20 mouse cellular contexts compared by ENCODE assay signal in genomic region chr12:83577445-83577844, GRCm38 (mm10). TPM values are rescaled to one million over a fixed set of nuclear protein-coding genes. Genes with fewer than 3 reads are reported as not detected.
A peak's percentile ranks its signal among the peaks of the same experiment; 100 is the strongest.
DNase-seq lines count a peak whose midpoint lies in the region; ATAC-seq and TF ChIP-seq lines count a peak whose summit lies in the region.
"Had no signal": no experiment of that assay in that cellular context is flagged by ENCODE, and none has a peak within 500 bp of the region (broad histone marks: within the 10 kb centered on the region; RNA-seq: fewer than 3 reads in every experiment).

No protein-coding gene starts in this region.

- no peak for TF ChIP-seq POLR2A in ES-Bruce4 (IDR thresholded peaks at IDR 0.05; ENCODE audit: insufficient read depth, low read length)

- peak; percentile 76 for DNase-seq in ZHBTc4 (ENCODE audit: low read depth, low spot score)
- no peak for DNase-seq in spleen, adult 12 weeks (ENCODE audit: low spot score)
- DNase-seq in urinary bladder, postnatal 4 days (ENCODE audit: low spot score in 2 of 2) = no peak
- DNase-seq: adrenal gland, postnatal 10 days; cerebellum, adult 11 months; cerebellum, adult 8-10 months; cerebellum, postnatal 14 days; embryo, embryonic 11 days; gastrocnemius, postnatal 10 days; heart, adult 18-20 months; heart, postnatal 10 days; heart, postnatal 4 days had no signal

- H3K4me1 ChIP-seq in E14TG2a.4 (replicated peaks; ENCODE audit: low read depth, low read length) (peaks cover 95% of the 10 kb centered on the region), ES-Bruce4 (ENCODE audit: control insufficient read depth, insufficient read depth, low read length) (peaks cover 4% of the 10 kb centered on the region)
- H3K4me1 ChIP-seq in liver, embryonic 16.5 days (ENCODE audit: control insufficient read depth, low read depth, low read length) = peaks cover 38% of the 10 kb centered on the region
- H3K4me1 ChIP-seq: embryonic facial prominence, embryonic 15.5 days; forebrain, embryonic 15.5 days had no signal

- WGBS in liver, embryonic 16.5 days (ENCODE audit: insufficient replicate concordance) = 93% methylated on average over 5 of the region's 5 CpGs

- TF ChIP-seq EP300 in ES-Bruce4 (IDR thresholded peaks at IDR 0.05; ENCODE audit: insufficient read depth, low read depth, low read length) = no peak

- peak overlapping the region; percentile 88 for H3K27ac ChIP-seq in ES-Bruce4 (ENCODE audit: insufficient read depth, low read length)
- 0 out of 2 replicates have a peak overlapping the region, but pooled peaks have one; percentile 97 for H3K27ac ChIP-seq in liver, embryonic 16.5 days (ENCODE audit: low read length)
- H3K27ac ChIP-seq: embryonic facial prominence, embryonic 15.5 days; forebrain, embryonic 15.5 days; heart, embryonic 10.5 days; hindbrain, embryonic 13.5 days; hindbrain, postnatal 0 days had no signal

- H3K27me3 ChIP-seq in E14TG2a.4 (ENCODE audit: insufficient read depth, low read length) (no peaks in the 10 kb centered on the region), ES-Bruce4 (ENCODE audit: control insufficient read depth, insufficient read depth, low read length, poor library complexity, severe bottlenecking) (no peaks in the 10 kb centered on the region)
- H3K27me3 ChIP-seq in liver, embryonic 16.5 days (ENCODE audit: control insufficient read depth, insufficient read depth, low read depth, low read length) = no peaks in the 10 kb centered on the region
- H3K27me3 ChIP-seq: embryonic facial prominence, embryonic 15.5 days; forebrain, embryonic 15.5 days; hindbrain, embryonic 13.5 days had no signal

- peaks cover 51% of the 10 kb centered on the region for H3K36me3 ChIP-seq in E14TG2a.4 (ENCODE audit: insufficient read depth, low read length)
- H3K36me3 ChIP-seq in ES-Bruce4 (ENCODE audit: control insufficient read depth, insufficient read depth, low read length, poor library complexity, severe bottlenecking) = peaks cover 12% of the 10 kb centered on the region
- H3K36me3 ChIP-seq in liver, embryonic 16.5 days (ENCODE audit: control insufficient read depth, insufficient read depth) = peaks cover 22% of the 10 kb centered on the region

- TF ChIP-seq CTCF in E14TG2a.4 (conservative IDR thresholded peaks at IDR 0.05; ENCODE audit: low read length) (peak; percentile 28), ES-Bruce4 (IDR thresholded peaks at IDR 0.05; ENCODE audit: low read depth, low read length) (no peak)

- no peak overlapping the region for H3K4me2 ChIP-seq in liver, embryonic 16.5 days (ENCODE audit: low read depth, low read length)
- H3K4me2 ChIP-seq: embryonic facial prominence, embryonic 15.5 days; forebrain, embryonic 15.5 days; hindbrain, embryonic 13.5 days had no signal

- ATAC-seq in liver, embryonic 16.5 days (ENCODE audit: low read depth) = no peak
- ATAC-seq: forebrain, embryonic 15.5 days; hindbrain, postnatal 0 days had no signal

- H3K4me3 ChIP-seq in E14TG2a.4 (replicated peaks; ENCODE audit: low read length) = peak overlapping the region; percentile 35
- H3K4me3 ChIP-seq in ES-Bruce4 (ENCODE audit: low read depth, low read length) = no peak overlapping the region
- H3K4me3 ChIP-seq in liver, embryonic 16.5 days (ENCODE audit: low read depth, low read length) = no peak overlapping the region
- H3K4me3 ChIP-seq: embryonic facial prominence, embryonic 15.5 days; forebrain, embryonic 15.5 days; heart, embryonic 10.5 days; hindbrain, embryonic 13.5 days had no signal

- peak overlapping the region; percentile 40; the same call in 1 of the 2 replicates for H3K9ac ChIP-seq in ES-Bruce4 (ENCODE audit: low read depth, poor library complexity, severe bottlenecking)
- no peak overlapping the region for H3K9ac ChIP-seq in liver, embryonic 16.5 days (ENCODE audit: low read depth, low read length)
- H3K9ac ChIP-seq: embryonic facial prominence, embryonic 15.5 days; forebrain, embryonic 15.5 days; hindbrain, embryonic 13.5 days had no signal

- H3K9me3 ChIP-seq in E14TG2a.4 (ENCODE audit: low read length) = no peaks in the 10 kb centered on the region
- no peaks in the 10 kb centered on the region for H3K9me3 ChIP-seq in ES-Bruce4 (replicated peaks; ENCODE audit: control insufficient read depth, insufficient read depth, low read length, poor library complexity, severe bottlenecking)
- no peaks in the 10 kb centered on the region for H3K9me3 ChIP-seq in liver, embryonic 16.5 days (replicated peaks; ENCODE audit: control insufficient read depth, low read length)
- H3K9me3 ChIP-seq: embryonic facial prominence, embryonic 15.5 days; forebrain, embryonic 15.5 days; heart, embryonic 10.5 days; hindbrain, embryonic 13.5 days had no signal

RNA-seq across cellular contexts. Expression of gene Zfyve1, which starts 19.6 kb away (rescaled TPM):
- 37.7 and 38.0 TPM in 2 replicates for polyA plus RNA-seq in ES-Bruce4 (2011; ENCODE audit: insufficient read depth, insufficient read length, low read depth, missing spikeins)
- polyA plus RNA-seq in liver, embryonic 16.5 days (2015; fragmentation: Nextera tagmentation; extraction: Ambion mirVana) = 9.4 and 9.9 TPM in 2 replicates

RNA-seq across cellular contexts. Expression of gene Rbm25, which starts 53.6 kb away (rescaled TPM):
- polyA plus RNA-seq in ES-Bruce4 (2011; ENCODE audit: insufficient read depth, insufficient read length, low read depth, missing spikeins) = 370 and 372 TPM in 2 replicates
- polyA plus RNA-seq in liver, embryonic 16.5 days (2015; fragmentation: Nextera tagmentation; extraction: Ambion mirVana) = 82.1 and 83.0 TPM in 2 replicates

RNA-seq across cellular contexts. Expression of gene Dcaf4, which starts 57.2 kb away (rescaled TPM):
- polyA plus RNA-seq in ES-Bruce4 (2011; ENCODE audit: insufficient read depth, insufficient read length, low read depth, missing spikeins) = 125 and 134 TPM in 2 replicates
- polyA plus RNA-seq in liver, embryonic 16.5 days (2015; fragmentation: Nextera tagmentation; extraction: Ambion mirVana) = 15.5 and 18.3 TPM in 2 replicates
